Mouse (Mus musculus): ENCODE results near the gene Matn1. TPM values are rescaled to one million over a fixed set of nuclear protein-coding genes. Genes with fewer than 3 reads are reported as not detected.
A peak's percentile ranks its signal among the peaks of the same experiment; 100 is the strongest.

The Matn1 gene
- polyA plus RNA-seq (2015; fragmentation: Nextera tagmentation; extraction: Ambion mirVana): 0.05 TPM in 2 replicates

DNA sequence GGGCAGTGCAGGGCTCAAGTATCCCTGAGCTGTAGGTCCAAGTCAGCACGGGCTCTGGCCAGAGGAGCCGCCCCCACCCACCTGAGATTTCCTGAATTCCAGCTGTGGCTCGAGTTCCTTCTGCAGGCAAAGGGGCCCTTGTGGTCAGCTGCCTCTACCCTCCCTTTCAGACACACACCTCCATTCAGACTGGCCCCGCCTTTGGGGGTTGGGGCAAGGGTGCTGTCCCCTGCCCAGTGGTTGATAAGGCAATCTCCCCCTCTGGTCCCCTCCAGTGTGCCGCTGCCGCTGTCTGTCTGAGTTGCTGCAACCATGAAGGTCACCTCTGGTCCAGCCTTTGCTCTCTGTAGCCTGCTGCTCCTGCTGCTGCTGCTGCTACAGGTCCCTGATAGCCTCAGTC lies at the start of gene Matn1:
Matn1 (plus strand) TSS at position 274 of the 400 bp plus-strand sequence.
- no peak within 1 kb of the TSS for H3K4me2 ChIP-seq
- no peaks in the 10 kb centered on the region for H3K9me3 ChIP-seq (replicated peaks)
- 0 out of 2 replicates have a peak, but pooled peaks cover 2% of the 10 kb centered on the region for H3K4me1 ChIP-seq (replicated peaks)
- no peaks in the 10 kb centered on the region for H3K36me3 ChIP-seq
- DNase-seq: no peak
- WGBS (ENCODE audit: insufficient replicate concordance): 10% methylated on average over 6 of the region's 6 CpGs
- H3K4me3 ChIP-seq (replicated peaks): no peak within 1 kb of the TSS
- ATAC-seq (ENCODE audit: low read depth): no peak
- H3K27me3 ChIP-seq: no peaks in the 10 kb centered on the region
- no peak within 1 kb of the TSS for H3K27ac ChIP-seq
- H3K9ac ChIP-seq: no peak within 1 kb of the TSS

DNA sequence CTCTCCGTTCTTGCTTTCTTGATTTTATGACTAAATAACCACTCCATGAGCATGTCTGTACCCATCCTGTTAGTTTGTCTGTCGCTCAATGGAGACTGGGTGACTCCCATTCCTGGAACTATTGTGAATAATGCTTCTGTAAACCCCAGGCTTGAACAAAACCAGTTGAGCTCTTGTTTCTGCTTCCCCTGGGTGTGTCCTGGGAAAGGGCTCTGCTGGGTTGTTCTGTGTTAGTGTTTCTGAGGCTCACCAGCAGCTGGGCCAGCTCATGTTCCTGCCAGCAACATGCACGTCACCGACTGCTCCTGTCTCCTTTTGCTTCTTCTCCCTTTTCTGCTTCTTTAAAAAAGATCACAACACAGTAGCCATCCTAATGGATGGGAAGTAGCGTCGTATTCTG lies 48.5 kb upstream of the Matn1 start:
- no peak overlapping the region for H3K4me3 ChIP-seq (replicated peaks)
- ATAC-seq (ENCODE audit: low read depth) (no peak), DNase-seq (no peak)
- H3K9me3 ChIP-seq (replicated peaks): no peaks in the 10 kb centered on the region
- H3K4me2 ChIP-seq: no peak overlapping the region
- no peak overlapping the region for H3K9ac ChIP-seq
- H3K27me3 ChIP-seq: no peaks in the 10 kb centered on the region
- no peak overlapping the region for H3K27ac ChIP-seq
- peaks cover 2% of the 10 kb centered on the region; the same call in 1 of the 2 replicates for H3K4me1 ChIP-seq (replicated peaks)
- H3K36me3 ChIP-seq: no peaks in the 10 kb centered on the region
- WGBS (ENCODE audit: insufficient replicate concordance): 63% methylated on average over 6 of the region's 6 CpGs

DNA sequence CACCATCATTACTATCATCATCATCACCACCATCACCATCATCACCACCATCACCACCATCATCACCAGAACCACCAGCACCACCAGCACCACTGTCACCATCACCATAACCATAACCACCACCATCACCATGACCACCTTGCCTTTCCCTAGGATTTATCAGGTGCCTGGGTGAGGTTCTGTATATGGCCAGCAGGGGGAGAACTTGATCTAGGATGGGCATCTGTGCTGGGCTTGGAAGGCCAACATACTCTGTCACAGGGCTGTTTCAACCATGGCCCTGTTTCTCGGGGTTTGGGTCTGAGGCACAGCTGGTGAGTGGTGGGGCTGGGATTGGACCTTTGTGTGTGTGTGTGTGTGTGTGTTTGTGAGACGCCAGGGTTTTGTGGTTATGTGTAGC lies 47.8 kb upstream of the Matn1 start:
- H3K9me3 ChIP-seq (replicated peaks): no peaks in the 10 kb centered on the region
- no peak overlapping the region for H3K4me3 ChIP-seq (replicated peaks)
- 46% methylated on average over 2 of the region's 2 CpGs for WGBS (ENCODE audit: insufficient replicate concordance)
- H3K9ac ChIP-seq: no peak overlapping the region
- H3K27me3 ChIP-seq: no peaks in the 10 kb centered on the region
- H3K36me3 ChIP-seq: no peaks in the 10 kb centered on the region
- H3K4me1 ChIP-seq (replicated peaks): peaks cover 6% of the 10 kb centered on the region; the same call in 1 of the 2 replicates
- H3K27ac ChIP-seq: no peak overlapping the region
- no peak overlapping the region for H3K4me2 ChIP-seq
- ATAC-seq (ENCODE audit: low read depth): no peak
- DNase-seq: no peak

DNA sequence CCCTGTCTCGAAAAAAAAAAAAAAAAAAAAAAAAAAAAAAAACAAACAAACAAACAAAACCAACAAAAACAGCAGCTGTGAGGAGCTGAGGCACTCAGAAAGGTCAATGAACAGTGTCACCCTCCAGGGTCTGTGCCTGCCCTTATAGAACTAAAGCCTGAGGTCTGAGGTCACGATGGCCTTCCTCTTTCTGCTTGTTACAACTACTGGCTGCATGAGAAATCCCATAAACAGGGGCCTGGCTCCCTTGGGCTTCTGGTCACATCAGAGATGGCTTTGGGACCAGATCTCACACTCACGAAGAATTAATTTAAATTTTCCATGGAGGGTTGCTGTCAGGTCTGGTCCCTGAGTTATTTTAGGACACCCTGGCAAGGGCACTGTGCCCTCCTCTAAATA lies 44.8 kb upstream of the Matn1 start:
- DNase-seq: no peak
- ATAC-seq (ENCODE audit: low read depth): no peak
- no peaks in the 10 kb centered on the region for H3K36me3 ChIP-seq
- no peaks in the 10 kb centered on the region for H3K27me3 ChIP-seq
- no peak overlapping the region for H3K4me3 ChIP-seq (replicated peaks)
- H3K9ac ChIP-seq: no peak overlapping the region
- no peak overlapping the region for H3K4me2 ChIP-seq
- no peaks in the 10 kb centered on the region for H3K9me3 ChIP-seq (replicated peaks)
- WGBS (ENCODE audit: insufficient replicate concordance): 44% methylated on average over 2 of the region's 3 CpGs
- peaks cover 26% of the 10 kb centered on the region for H3K4me1 ChIP-seq (replicated peaks)
- no peak overlapping the region; the same call in 1 of the 2 replicates for H3K27ac ChIP-seq

DNA sequence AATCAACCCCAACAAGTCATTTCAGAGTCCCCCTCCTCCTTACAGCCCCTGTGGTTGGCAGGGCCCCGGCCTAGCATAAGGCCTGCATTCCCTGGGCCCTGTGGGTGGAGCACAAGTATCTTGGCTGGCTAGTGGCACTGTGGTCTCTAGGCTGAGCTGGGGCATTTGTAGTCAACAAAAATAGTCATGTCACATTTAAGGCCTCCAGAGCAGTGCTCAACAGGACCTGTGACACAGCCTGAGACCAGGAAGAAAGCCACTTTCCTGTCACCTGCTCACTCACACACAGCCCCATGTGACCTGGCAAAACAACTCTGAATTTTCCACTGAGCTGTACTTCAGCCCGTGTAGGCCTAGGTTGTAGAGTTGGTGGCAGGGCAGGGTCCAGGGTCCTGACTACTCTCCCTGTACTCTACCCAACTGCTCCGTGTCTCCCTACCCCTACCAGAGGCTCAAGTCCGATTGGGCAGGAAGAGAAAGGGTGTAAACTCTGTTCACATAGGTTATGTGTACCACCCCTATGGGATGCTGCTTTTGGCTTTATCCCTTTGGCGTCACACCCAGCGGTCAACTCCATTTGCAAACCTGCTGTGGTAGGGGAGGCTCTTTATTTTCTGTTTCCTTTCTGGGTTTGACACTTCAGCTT lies 44.3 kb upstream of the Matn1 start:
- no peaks in the 10 kb centered on the region for H3K36me3 ChIP-seq
- H3K4me1 ChIP-seq (replicated peaks): peaks cover 31% of the 10 kb centered on the region
- H3K27me3 ChIP-seq: no peaks in the 10 kb centered on the region
- H3K27ac ChIP-seq: no peak overlapping the region; the same call in 1 of the 2 replicates
- DNase-seq: no peak
- 58% methylated on average over 6 of the region's 6 CpGs for WGBS (ENCODE audit: insufficient replicate concordance)
- 0 out of 2 replicates have a peak, but pooled peaks have one; percentile 12 for ATAC-seq (ENCODE audit: low read depth)
- H3K4me2 ChIP-seq: no peak overlapping the region
- H3K9me3 ChIP-seq (replicated peaks): no peaks in the 10 kb centered on the region
- no peak overlapping the region for H3K9ac ChIP-seq
- H3K4me3 ChIP-seq (replicated peaks): no peak overlapping the region

DNA sequence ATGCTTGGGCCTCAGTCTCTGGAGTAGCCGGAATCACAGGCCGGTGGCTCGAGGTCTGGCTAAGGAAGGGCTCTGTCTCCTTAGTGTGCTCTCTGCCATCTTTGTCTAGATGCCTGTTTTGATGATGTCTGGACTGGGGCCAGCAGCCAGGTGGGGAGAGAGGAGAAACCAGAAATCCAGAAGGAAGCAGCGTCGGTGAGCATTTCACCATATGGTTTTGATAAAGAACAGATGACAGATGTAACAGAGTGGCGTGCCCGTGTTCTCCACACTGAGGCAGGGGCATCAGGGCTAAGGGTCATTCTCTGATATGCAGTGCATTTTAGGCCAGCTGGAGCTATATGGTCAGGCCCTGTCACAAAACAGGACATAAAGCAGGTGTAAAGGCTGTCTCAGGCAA lies 43.4 kb upstream of the Matn1 start:
- no peak overlapping the region for H3K4me3 ChIP-seq (replicated peaks)
- peaks cover 40% of the 10 kb centered on the region for H3K4me1 ChIP-seq (replicated peaks)
- no peak overlapping the region for H3K27ac ChIP-seq
- H3K36me3 ChIP-seq: no peaks in the 10 kb centered on the region
- no peak overlapping the region for H3K4me2 ChIP-seq
- H3K9ac ChIP-seq: no peak overlapping the region
- DNase-seq: no peak
- no peaks in the 10 kb centered on the region for H3K27me3 ChIP-seq
- no peaks in the 10 kb centered on the region for H3K9me3 ChIP-seq (replicated peaks)
- WGBS (ENCODE audit: insufficient replicate concordance): 61% methylated on average over 7 of the region's 7 CpGs
- no peak for ATAC-seq (ENCODE audit: low read depth)

DNA sequence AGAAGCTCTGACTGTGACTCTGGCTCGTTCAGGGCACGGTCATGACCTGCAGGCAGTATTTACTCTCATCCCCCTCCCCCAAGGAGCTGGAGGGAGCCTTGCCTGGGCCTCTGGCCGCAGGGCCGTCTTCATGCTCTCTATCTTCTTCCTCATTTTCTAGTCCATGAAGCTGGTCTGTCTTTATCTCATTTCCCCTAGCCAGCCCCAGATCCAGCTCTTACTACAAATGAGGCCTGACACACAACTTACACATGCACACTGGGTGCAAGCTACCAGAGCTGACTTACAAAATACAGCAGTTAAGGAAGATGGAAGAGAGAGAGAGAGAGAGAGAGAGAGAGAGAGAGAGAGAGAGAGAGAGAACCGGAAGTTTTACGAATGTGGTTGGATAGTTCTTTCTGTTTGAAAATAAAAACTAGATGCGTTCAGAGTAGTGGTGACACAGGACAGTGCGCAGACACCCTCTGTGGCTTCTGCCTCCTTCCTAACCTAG lies 41.9 kb upstream of the Matn1 start:
- 11% methylated on average over 8 of the region's 8 CpGs for WGBS (ENCODE audit: insufficient replicate concordance)

DNA sequence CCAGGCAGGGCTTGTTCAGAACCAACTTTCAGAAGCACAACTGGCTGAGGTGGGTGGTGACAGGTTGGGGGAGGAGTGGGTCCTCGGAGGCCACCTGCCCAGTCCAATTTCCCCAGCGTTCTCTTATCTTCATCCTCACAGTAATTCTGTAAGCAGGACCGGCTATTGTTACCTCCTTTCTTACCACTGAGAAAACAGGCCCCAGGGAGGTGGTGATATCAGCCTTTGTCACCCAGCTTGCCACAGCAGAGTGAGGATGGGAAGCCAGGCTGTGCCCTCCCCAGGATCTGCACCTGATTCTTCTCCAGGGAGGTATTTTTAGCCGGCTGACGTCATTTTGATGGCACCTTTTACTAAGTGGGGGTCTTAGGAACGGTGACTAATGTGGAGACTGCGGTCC lies 39.2 kb upstream of the Matn1 start:
- no peak overlapping the region for H3K27ac ChIP-seq
- no peak overlapping the region for H3K4me2 ChIP-seq
- H3K27me3 ChIP-seq: no peaks in the 10 kb centered on the region
- no peaks in the 10 kb centered on the region for H3K36me3 ChIP-seq
- no peak overlapping the region for H3K9ac ChIP-seq
- peaks cover 61% of the 10 kb centered on the region for H3K4me1 ChIP-seq (replicated peaks)
- no peak overlapping the region for H3K4me3 ChIP-seq (replicated peaks)
- no peaks in the 10 kb centered on the region for H3K9me3 ChIP-seq (replicated peaks)
- 32% methylated on average over 7 of the region's 7 CpGs for WGBS (ENCODE audit: insufficient replicate concordance)
- ATAC-seq (ENCODE audit: low read depth) (no peak), DNase-seq (no peak)

More for the DNA sequence above, 41.9 kb upstream of the Matn1 start:
- no peaks in the 10 kb centered on the region for H3K27me3 ChIP-seq
- no peaks in the 10 kb centered on the region for H3K9me3 ChIP-seq (replicated peaks)
- H3K36me3 ChIP-seq: no peaks in the 10 kb centered on the region
- no peak overlapping the region for H3K9ac ChIP-seq
- no peak overlapping the region for H3K4me3 ChIP-seq (replicated peaks)
- H3K4me2 ChIP-seq: no peak overlapping the region
- ATAC-seq (ENCODE audit: low read depth) (peak; percentile 62), DNase-seq (no peak)
- H3K4me1 ChIP-seq (replicated peaks): peaks cover 43% of the 10 kb centered on the region
- H3K27ac ChIP-seq: peak overlapping the region; percentile 78

DNA sequence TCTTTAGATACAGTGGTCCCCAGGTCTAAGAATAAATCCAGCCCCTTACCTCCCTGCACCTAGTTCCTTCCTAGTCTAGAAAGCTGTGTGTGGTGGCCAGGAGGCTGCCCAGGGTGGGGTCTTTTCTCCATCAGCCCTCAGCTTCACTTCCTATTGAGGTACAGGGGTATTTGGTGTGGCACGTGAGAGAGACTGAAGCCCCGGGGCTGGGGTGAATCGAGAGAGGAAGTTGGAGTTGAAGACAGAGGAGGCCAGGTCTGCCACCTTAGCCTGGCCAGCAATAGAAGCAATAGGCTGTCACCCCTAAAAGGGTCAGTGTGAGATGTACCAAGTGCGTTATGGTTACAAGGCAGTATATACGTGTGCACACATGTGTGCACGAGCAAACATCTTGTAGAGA lies 38.3 kb upstream of the Matn1 start:
- Histone ChIP-seq H3K9ac (no peak overlapping the region), H3K9me3 (replicated peaks) (no peaks in the 10 kb centered on the region), H3K4me1 (replicated peaks) (peaks cover 66% of the 10 kb centered on the region), H3K4me3 (replicated peaks) (no peak overlapping the region), H3K4me2 (no peak overlapping the region), H3K27me3 (no peaks in the 10 kb centered on the region), H3K27ac (no peak overlapping the region), H3K36me3 (no peaks in the 10 kb centered on the region)
- WGBS (ENCODE audit: insufficient replicate concordance): 50% methylated on average over 6 of the region's 6 CpGs
- DNase-seq (no peak), ATAC-seq (ENCODE audit: low read depth) (no peak)

DNA sequence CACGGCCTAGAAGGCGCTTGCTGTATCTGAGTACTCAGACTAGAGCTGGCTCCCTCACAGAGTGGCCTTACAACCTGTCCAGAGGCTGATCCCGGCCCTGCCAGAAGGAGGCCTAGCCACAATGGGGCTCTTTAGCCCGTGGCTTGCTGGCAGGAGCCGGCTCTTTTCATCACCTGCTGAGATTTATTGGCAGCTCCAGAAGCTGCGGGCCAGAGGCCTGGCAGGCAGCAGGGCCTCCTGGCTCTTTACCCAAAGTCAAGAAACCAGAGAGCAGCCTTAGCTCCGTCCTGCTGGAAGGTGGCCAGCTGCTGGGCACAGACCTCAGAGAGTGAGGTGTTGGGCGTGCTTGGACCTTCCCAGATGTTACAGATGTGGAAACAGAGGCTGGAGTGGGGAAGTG lies 37.9 kb upstream of the Matn1 start:
- H3K4me1 ChIP-seq (replicated peaks): peaks cover 68% of the 10 kb centered on the region
- H3K27ac ChIP-seq: no peak overlapping the region
- 55% methylated on average over 8 of the region's 8 CpGs for WGBS (ENCODE audit: insufficient replicate concordance)
- ATAC-seq (ENCODE audit: low read depth): no peak
- H3K4me2 ChIP-seq: no peak overlapping the region
- H3K36me3 ChIP-seq: no peaks in the 10 kb centered on the region
- DNase-seq: no peak
- no peak overlapping the region for H3K9ac ChIP-seq
- no peaks in the 10 kb centered on the region for H3K27me3 ChIP-seq
- H3K4me3 ChIP-seq (replicated peaks): no peak overlapping the region
- H3K9me3 ChIP-seq (replicated peaks): no peaks in the 10 kb centered on the region

DNA sequence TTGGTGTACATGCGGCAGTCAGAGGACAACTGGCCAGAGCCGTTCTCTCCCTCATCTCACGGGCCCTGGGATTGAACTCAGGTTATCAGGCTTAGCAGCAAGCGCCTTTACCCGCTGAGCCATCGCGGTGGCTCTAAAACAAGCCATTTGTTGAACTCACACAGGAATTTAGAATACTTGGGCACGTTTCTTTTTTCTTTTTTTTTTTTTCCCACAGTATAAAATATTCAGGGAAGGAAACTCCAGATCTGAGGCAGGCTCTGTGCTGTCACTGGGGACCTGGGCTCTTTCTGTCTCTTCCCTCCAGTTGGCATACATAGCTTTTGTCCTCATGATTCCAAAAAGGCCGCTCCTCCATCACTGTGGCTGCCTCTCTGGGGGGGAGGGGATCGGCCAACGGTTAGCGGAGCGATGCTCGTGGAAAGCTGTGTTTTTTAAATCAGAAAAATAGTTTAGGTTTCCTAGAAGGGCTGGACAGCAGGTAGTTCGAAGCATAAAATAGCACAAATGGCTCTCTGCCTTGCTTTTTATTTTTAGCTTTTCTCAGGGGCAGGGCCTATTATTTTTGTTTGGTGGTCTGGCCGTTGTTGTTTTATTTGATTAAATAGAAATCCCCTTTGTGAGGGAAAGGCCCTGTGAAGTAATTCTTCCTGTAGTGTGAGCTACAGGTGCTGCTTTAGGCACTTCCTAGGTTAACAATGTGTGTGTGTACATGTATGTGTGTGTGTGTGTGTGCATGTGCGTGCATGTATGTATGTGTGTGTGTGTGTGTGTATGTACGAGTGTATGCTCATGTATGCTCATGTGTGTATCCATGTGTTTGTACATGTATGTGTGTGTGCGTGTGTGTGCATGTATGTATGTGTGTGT lies 36.8 kb upstream of the Matn1 start:
- Histone ChIP-seq H3K4me1 (replicated peaks) (peaks cover 64% of the 10 kb centered on the region), H3K36me3 (no peaks in the 10 kb centered on the region), H3K4me2 (no peak overlapping the region), H3K27ac (no peak overlapping the region), H3K4me3 (replicated peaks) (no peak overlapping the region), H3K27me3 (no peaks in the 10 kb centered on the region), H3K9ac (no peak overlapping the region), H3K9me3 (replicated peaks) (no peaks in the 10 kb centered on the region)
- ATAC-seq (ENCODE audit: low read depth): no peak
- no peak for DNase-seq
- 74% methylated on average over 19 of the region's 19 CpGs for WGBS (ENCODE audit: insufficient replicate concordance)
